Mouse (Mus musculus) monocyte, adult 5-6 weeks (primary cell): ENCODE results near the gene Myo1g. TPM values are rescaled to one million over a fixed set of nuclear protein-coding genes. Genes with fewer than 3 reads are reported as not detected.
A peak's percentile ranks its signal among the peaks of the same experiment; 100 is the strongest.

ENCODE experiments used
- ATAC-seq: fragments of 153-309, 156-312 bp; replicated peaks from 2 replicates; pipeline ENCODE4 v1.8.0; 2017; ENCODE audit warnings: mild to moderate bottlenecking; ENCODE audit not compliant: low TSS enrichment, insufficient number of reproducible peaks, severe bottlenecking, poor library complexity, low FRiP score
- total RNA-seq: library from RNA; stranded (forward); fragments of 200-1000, 200-491, 200-594 nt; gene quantifications from 3 replicates; pipeline ENCODE4 v1.2.3, GENCODE M21; 2017

Gene Myo1g
- total RNA-seq, result 572 to 636 TPM (median 611 TPM) in 3 replicates

DNA sequence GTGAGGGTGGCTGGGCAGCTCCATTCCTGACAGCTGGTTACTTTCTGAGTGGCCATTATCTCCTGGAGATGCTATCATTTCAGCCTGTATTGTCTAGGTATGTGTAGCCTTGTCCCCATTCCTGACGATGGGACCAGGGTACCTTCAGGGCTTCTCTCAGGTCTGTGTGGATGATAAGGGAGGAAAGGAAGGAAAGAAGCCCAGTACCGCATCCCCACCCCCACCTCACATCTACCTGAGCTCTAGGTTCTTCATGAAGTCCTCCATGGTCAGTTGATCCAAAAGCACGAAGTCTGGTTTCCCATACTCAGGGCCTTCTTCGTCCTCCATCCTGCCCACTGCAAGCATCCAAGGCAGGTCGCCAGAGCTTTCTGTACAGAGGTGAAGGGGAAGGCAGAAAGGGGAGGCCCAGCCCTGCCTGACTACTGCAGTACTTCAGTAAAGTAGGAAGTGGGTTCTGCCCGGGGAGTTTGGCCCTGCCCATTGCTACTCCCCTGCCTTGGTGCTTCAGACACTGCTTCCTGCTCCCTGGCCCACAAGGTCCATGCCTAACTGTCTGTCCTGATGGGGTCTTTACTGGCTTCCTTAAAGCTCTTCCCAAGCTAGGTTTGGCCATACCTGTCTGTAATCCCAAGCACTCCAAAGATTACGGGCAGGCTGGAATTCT lies at the start of gene Myo1g:
TSS of gene Myo1g (minus strand) at position 459 of the 667 bp plus-strand sequence.
- peak; percentile 60 for ATAC-seq

- ATAC-seq, result no peak
Observed at GRCm38 (mm10) chr11:6569410-6569777, 48.6 kb upstream of the Myo1g start.

- ATAC-seq, result no peak; the same call in 1 of the 2 replicates
Observed at GRCm38 (mm10) chr11:6568584-6569409, 48.0 kb upstream of the Myo1g start.

DNA sequence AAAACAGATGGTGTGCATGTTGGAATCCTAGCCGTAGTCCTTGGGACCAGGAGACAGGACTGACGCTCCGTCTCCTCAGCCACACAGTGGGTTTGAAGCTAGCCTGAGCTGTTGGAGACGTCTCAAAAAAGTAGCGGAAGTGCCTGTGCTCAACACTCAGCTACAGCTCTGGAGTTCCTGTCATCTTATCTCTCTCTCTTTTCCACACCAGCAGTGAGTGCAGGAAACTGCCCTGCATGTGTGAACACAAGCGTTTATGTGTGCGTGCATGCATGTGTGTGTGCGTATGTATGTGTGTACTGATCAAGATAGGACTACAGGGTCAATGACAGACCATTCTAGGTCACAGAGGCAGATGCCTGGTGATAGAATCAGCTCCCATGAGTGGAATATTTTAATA lies 47.2 kb upstream of the Myo1g start:
- 0 out of 2 replicates have a peak, but pooled peaks have one; percentile 14 for ATAC-seq

DNA sequence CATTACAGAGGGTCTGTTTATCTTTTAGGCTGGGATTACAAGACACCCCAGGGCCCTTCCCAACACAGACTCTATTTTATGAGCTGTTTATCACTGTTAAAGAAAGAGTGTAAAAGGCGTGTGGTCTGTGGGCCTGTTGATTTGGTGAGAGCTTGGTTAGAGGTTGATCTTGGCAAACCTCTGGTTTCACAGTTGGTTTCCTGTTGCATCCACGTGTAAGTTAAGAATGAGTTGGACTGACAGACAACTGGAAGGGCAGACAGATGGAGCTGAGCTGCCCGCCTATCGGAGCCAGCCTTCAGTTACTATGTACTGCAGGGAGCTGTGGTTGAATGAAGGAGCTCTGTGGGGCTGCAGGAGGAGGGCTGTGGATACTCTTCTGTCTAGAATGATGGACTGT lies 45.7 kb upstream of the Myo1g start:
- no peak for ATAC-seq

DNA sequence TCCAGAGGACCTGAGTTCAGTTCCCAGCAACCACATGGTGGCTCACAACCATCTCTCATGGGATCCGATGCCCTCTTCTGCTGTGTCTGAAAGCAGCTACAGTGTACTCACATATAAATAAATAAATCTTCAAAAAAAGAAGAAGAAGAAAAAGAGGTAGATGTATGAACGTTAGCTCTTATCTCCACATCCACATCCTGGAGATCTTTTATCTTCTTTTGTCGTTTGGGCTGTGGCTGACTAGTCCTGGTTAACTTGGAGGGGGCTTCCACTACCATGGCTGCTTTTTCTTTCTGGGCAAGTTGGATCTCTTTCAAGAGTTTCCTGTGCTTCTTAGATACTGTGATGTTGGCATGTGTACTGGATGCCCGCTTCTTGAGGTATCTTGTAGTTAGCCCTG lies 42.4 kb upstream of the Myo1g start:
- ATAC-seq, result no peak

DNA sequence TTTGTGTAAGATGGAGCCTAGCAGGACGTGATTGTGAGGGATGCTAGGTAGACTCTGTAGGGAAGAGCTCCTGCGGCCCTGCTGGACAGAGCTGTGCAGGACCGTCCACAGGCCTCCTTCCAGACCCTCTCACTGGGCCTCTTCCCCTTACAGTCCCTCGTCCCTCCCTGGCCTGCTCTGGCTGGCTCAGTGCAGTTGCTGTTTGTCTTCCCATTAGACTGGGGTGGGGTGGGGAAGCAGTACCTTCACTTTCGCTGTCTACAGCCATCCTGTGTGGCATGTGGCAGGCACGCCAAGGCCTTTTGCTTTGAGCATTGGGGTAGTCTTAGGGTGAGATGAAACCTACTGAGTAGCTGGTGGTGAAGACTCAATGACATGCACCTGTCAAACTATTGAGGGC lies 41.6 kb upstream of the Myo1g start:
- ATAC-seq, result peak; percentile 73

GRCm38 (mm10) chr11:6561474-6561873 lies 40.7 kb upstream of the Myo1g start:
- ATAC-seq, result no peak

DNA sequence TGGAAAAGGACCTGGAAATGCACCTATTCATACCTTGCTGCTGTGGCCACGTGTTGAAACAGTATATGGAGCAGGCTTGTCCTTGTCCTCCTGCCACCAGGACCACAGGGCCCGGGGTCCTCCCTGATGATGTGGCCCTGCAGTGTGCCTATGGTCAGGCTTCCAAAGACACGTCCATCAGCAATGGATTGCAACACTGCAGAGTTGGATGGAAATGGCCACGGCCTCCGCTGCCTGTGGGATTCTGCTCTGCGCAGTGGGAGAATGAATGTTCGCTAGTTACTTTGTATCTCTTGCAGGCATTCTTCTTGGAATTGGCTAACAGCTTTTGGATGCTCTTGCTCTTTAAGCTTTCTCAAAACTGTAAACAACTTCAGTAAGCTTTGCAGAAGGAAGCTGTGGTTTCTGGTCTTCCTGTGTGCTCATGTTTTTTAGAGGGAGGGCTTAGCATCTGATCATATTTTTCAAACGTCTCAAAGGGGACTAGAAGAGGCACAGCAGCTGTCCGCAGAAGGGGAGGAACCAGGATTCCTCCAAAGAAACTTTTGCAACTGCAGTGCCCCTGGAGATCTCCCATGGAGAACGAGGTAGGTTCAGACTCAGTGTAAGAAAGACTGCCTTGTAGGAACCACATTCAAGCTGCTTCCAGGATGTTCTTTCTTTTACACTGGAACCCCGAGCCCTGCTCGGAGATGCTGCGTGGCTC lies 40.0 kb upstream of the Myo1g start:
- peak; percentile 65 for ATAC-seq

DNA sequence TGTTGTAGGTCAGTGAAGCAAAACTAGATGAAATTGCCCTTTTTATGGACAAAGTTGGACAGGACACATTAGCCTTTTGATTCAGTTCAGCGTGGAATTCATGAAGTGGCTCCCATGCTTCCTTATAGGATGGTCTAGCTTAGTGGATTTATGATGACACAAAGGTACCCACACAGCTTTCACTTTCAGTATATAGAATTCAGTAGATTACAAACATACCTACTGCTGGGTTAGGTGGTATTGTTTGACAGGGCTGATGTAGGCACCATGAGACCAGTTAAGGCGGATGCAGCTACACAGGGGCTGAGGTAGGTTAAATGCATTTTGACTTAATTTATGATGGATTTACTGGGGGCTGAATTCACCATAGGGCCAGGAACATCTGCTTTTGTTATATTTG lies 39.2 kb upstream of the Myo1g start:
- ATAC-seq, result no peak

GRCm38 (mm10) chr11:6558234-6558633 lies 37.5 kb upstream of the Myo1g start:
- ATAC-seq, result no peak

- no peak for ATAC-seq
Observed at GRCm38 (mm10) chr11:6550201-6550600, 29.4 kb upstream of the Myo1g start.

GRCm38 (mm10) chr11:6549770-6550169 lies 29.0 kb upstream of the Myo1g start:
- no peak for ATAC-seq

- no peak for ATAC-seq
Observed at GRCm38 (mm10) chr11:6547696-6548325, 27.0 kb upstream of the Myo1g start.

- ATAC-seq, result peak; percentile 51
Observed at GRCm38 (mm10) chr11:6547037-6547680, 26.4 kb upstream of the Myo1g start.

DNA sequence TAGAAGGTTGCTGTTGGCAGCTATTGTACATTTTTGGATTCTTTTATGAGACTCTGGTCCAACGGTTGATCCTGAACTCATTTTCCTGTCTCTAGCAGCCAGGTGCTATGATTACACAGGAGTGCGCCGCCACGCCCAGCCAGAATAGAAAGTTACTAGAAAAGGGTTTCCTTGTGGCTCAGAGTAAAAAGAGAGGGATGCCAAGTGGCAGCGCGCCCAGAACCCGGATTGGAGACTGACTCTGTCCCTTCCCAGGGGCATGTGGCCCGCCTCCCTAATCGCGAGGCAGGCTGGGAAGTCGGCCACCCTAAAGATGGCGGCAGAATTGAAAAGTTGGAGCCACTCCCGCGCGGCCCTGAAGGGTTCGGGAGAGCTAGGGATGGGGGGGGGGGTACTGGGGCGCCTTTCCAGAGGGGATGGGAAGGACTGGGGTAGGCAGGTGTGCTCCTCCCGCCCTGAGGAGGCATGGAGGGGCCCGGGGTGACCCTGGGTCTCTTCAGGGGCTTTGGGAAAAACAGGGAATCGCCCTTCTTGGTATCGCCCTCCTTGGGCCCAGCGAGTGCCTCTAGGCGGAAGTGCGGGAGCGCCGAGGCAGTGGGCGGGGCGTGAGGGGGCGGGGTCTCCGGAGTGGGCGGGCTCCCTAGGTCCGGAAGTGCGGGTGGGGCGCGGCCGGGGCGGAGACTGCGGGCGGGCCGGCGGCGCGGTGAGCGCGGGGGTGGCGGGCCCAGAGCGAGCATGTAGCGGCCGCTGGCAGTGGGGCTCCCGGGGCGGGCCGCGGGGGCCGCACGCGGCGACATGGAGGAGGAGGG lies 25.6 kb upstream of the Myo1g start, which contains the start of gene Ccm2:
TSS of gene Ccm2 (plus strand) at position 683 of the 809 bp plus-strand sequence.
- peak; percentile 75 for ATAC-seq

GRCm38 (mm10) chr11:6545857-6546192 lies 25.1 kb upstream of the Myo1g start:
- ATAC-seq, result no peak
